Mouse (Mus musculus): ENCODE measurements around the gene Fndc3a. TPM values are rescaled to one million over a fixed set of nuclear protein-coding genes. Genes with fewer than 3 reads are reported as not detected.

Fndc3a gene
- total RNA-seq (2021) = 1 to 10 TPM; 8.0 to 9.0 TPM
- long read RNA-seq, experiment 1, full-length matches to known transcripts = 1 of 4 reads
- long read RNA-seq, experiment 1, partial matches to known transcripts = 2 of 4 reads
- long read RNA-seq, experiment 1, other reads (novel, unspliced or antisense) = 1 of 4 reads
- long read RNA-seq, experiment 2, full-length matches to known transcripts = 3 of 7 reads
- long read RNA-seq, experiment 2, partial matches to known transcripts = 1 of 7 reads
- long read RNA-seq, experiment 2, other reads (novel, unspliced or antisense) = 3 of 7 reads

DNA sequence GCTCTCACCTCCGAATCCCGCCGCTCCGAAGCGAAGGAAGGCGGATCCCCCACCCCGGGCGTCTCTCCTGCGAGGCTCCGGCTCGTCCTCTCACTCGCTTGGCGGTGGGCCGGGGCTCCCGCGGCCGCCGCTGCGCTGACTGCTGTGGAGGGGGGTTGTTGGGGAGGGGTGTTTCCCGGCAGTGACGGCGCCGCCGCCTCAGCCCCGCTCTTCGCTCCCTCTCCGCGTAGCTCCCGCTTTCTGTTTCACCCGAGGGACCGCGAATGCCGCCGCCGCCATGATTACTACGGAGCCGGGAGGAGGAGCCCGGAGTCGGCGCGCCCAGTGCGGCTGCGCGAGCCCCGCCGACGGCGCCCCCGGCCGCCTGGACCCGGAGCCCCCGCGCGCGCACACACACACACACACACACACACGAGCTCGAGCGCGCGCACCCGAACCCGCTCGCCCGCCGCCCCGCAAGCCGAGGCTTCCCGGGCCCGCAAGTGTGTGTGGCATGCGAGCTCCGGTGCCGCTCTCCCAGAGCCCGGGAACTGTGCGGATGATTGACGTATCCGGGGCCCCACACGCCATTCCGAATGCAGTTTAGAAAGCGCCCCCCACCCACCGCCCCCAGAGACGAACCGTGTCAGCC is at the start of gene Fndc3a:
Gene Fndc3a, minus strand, starts transcription at position 294 of the 631 bp plus-strand sequence.
- peak; percentile 84 for DNase-seq
- intact Hi-C loops (cut with DNase I; ENCODE audit: low total_unique reads) = no loop called here

- intact Hi-C loops (cut with DNase I; ENCODE audit: low total_unique reads) = no loop called here
- no peak for DNase-seq
Measured at GRCm38 (mm10) chr14:72752893-72753292, 43.1 kb upstream of the Fndc3a start.

GRCm38 (mm10) chr14:72750426-72751182 is 40.8 kb upstream of the Fndc3a start:
- no peak for DNase-seq
- intact Hi-C loops (cut with DNase I; ENCODE audit: low total_unique reads) = no loop called here

GRCm38 (mm10) chr14:72748331-72748730 is 38.5 kb upstream of the Fndc3a start:
- intact Hi-C loops (cut with DNase I; ENCODE audit: low total_unique reads) = no loop called here
- DNase-seq = no peak

GRCm38 (mm10) chr14:72741667-72742066 is 31.9 kb upstream of the Fndc3a start:
- intact Hi-C loops (cut with DNase I; ENCODE audit: low total_unique reads) = no loop called here
- DNase-seq = no peak

GRCm38 (mm10) chr14:72740336-72740735 is 30.5 kb upstream of the Fndc3a start:
- intact Hi-C loops (cut with DNase I; ENCODE audit: low total_unique reads) = no loop called here
- no peak for DNase-seq

DNA sequence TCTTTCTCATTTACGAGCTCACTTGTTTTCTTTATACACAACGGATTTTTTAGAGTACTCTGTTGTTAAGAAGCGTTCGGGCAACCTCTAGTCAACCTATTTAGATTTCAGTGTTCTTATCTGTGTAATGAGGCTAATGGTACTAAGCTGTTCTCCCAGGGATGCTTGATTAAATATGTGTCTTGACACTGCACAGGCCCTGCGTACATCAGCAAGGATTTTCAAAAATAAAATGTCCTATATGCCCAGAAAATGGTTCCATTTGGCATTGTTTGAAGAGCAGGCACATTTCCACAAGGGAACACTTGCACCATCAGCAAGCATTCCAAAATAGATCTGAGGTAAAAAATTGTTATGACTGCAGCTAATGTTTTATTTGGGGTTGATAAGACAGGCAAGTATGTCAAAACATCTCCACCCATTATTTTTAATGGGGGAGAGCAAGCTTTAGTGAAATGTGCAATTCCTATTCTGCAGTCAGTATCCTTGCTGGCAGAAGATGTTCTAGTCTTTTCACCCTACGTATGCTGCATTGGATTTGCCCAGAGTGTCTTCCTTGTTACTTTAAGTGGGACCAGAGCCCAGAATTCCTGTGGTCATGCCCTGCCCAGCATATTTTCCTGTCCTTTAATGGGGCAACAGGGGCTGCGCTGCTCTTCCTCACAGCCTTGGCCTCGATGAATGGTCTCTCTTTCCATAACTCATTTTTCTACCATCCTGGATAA is 29.8 kb upstream of the Fndc3a start:
- intact Hi-C loops (cut with DNase I; ENCODE audit: low total_unique reads) = no loop called here
- no peak for DNase-seq

GRCm38 (mm10) chr14:72738776-72739175 is 29.0 kb upstream of the Fndc3a start:
- intact Hi-C loops (cut with DNase I; ENCODE audit: low total_unique reads) = no loop called here

GRCm38 (mm10) chr14:72738217-72738616 is 28.4 kb upstream of the Fndc3a start:
- intact Hi-C loops (cut with DNase I; ENCODE audit: low total_unique reads) = no loop called here
- no peak for DNase-seq

More at GRCm38 (mm10) chr14:72738776-72739175, 29.0 kb upstream of the Fndc3a start:
- no peak for DNase-seq

DNA sequence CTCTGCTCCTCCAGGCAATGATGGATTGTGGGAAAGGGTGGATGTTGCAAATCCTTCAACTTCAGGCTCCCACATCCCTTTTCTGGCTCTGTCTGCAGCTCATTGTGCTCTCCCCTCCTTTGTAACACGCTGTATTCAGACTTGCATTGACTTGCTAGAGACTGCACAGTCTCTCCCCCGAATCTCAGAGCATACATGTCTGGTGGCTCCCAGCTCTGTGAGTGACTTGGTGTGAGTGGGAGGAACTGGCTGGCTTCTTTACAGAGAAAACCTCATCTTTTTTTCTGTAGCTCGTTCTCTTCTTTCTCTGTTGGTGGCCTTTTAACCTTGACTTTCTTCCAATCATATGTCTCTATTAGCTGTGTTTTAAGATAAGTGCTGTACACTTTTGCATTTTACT is 16.1 kb upstream of the Fndc3a start:
- intact Hi-C loops (cut with DNase I; ENCODE audit: low total_unique reads) = no loop called here

DNA sequence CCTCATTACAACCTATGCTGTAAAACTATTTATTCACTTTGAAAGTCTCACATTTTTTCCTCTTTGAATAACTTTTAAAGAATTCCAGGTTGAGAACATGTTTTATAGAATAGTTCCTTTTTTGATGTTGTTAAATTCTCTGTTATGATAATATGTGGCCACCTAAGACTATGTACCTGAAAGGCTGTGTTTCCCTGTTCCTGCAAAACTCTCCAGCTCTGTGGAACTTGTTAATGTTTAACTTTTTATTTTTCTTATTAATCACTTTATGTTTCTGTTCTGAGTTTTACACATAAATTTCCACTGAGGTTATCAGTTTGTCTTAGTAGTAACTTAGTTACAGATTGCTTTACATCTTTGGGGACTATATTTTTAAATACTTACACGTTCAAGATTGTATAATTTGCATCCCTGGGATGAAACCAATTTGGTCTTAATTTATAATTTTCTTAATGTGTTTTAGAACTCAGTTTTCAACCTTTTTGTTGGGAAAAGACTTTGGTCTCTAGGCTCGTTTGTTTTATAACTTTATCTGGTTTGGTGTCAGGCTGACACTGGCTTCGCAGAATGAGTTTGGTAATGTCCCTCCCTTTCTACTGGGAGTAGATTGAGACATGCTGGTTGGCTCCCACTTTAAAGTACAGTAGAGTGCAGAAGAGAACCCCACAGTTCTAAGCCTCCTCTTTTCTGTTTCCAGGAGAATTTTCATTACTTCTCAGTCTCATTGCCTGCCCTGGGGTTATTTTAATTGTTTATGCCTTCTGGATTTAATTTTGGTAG is 12.7 kb upstream of the Fndc3a start:
- DNase-seq = no peak
- intact Hi-C loops (cut with DNase I; ENCODE audit: low total_unique reads) = no loop called here

More for the DNA sequence above, 16.1 kb upstream of the Fndc3a start:
- no peak for DNase-seq

DNA sequence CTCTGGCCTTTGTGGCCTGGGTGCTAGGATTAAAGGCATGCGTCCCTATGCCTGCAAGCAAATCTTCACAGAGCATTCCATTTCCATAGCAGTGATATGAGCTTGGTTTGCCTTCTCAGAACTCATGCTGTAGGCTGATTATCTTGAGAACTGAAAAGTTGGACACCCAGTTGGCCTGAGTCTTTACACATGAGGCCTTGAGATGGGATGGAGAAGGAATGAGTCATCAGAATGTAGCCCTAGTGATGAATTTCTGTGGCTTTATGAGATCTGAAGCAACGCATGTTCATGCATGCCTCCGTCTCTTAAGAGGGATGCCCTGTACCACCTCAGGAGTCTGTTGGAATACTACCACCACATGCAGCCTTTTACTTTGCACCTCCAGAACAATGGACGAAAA is 6.4 kb upstream of the Fndc3a start:
- intact Hi-C loops (cut with DNase I; ENCODE audit: low total_unique reads) = no loop called here
- DNase-seq = no peak

DNA sequence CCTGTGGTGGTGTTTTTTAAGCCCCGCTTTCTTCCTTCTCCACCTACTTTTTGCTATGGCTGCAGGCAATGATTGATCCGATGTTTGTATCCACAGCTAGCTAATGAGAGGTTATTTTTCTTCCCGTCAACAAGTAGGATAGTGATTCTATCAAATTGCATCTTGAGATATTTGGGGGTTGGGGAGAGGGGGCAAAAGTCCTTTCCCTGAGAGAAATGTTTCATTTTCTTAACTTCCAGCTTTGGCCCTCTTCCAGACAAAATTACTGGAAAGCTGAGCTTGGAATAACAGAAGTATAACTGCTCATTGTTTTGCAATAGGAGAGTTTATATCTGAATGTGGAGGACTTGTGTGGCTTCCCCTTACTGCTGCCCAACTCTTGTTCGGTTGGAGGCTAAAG is 1.3 kb upstream of the Fndc3a start:
- DNase-seq = no peak
- intact Hi-C loops (cut with DNase I; ENCODE audit: low total_unique reads) = no loop called here

DNA sequence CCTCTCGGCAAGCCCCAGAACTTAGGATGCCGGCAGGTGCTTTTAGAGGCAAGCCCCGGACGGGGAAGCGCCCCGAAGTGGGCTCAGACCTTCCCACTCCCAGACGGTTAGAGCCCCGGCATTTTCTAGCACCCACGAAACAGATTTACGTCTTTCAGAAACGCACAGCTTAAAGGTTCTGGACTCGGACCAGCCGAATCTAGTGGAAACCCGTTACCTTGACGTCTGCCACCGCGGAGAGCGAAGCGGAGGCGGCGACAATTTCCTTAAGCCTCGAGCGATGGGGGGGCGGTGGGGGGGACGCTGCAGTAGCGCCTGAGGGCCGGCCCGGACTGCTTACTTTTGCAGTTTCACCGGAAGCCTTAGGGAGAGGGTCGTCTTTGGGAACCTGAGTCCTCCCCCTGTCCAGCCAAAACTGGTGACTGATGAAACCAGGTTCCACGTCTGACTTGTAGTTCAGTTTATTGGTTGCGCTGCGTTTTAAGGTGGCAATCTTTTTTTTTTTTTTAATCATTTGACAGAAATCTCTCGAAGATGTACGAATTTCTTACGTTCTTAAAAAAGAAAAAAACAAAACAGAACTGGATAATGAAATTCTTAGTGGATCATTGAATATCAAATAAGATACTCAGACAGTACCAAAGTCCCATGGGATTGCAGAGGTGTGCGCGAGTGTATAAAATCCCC is 681 bp upstream of the Fndc3a start:
- intact Hi-C loops (cut with DNase I; ENCODE audit: low total_unique reads) = no loop called here
- DNase-seq = peak; percentile 10

- intact Hi-C loops (cut with DNase I; ENCODE audit: low total_unique reads) = no loop called here
Measured at GRCm38 (mm10) chr14:72709091-72709709, 603 bp downstream of the Fndc3a start.

DNA sequence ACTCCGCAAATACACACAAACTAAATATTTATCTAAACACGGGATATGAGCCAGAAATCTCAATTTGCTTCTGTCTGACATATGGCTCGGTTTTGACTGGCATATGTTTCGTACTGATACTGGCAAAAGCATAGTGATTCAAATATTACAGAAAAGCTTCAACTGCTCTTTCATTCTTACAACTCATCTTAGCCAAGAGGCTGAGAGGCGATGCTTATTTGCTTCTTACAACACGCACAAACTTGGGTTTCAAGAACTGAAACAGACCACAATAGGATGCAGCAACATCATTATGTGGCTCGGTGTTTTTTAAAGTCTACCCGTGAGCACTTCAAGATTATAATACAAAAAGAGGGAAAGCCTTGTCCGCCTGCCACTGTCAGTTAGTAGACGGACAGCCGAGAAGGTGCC is 1.2 kb downstream of the Fndc3a start:
- no peak for DNase-seq
- intact Hi-C loops (cut with DNase I; ENCODE audit: low total_unique reads) = no loop called here

More at GRCm38 (mm10) chr14:72709091-72709709, 603 bp downstream of the Fndc3a start:
- DNase-seq = no peak

GRCm38 (mm10) chr14:72700056-72700455 is 9.7 kb downstream of the Fndc3a start:
- DNase-seq = no peak
- intact Hi-C loops (cut with DNase I; ENCODE audit: low total_unique reads) = no loop called here

- intact Hi-C loops (cut with DNase I; ENCODE audit: low total_unique reads) = no loop called here
- no peak for DNase-seq
Measured at GRCm38 (mm10) chr14:72691406-72691805, 18.4 kb downstream of the Fndc3a start.

Measured in gastrocnemius, postnatal 14 days (tissue).